Mouse (Mus musculus) CH12.LX (cell line): ENCODE results near the gene Slc30a6. TPM values are rescaled to one million over a fixed set of nuclear protein-coding genes. Genes with fewer than 3 reads are reported as not detected.

ENCODE experiments used
- DNase-seq: peaks from one replicate; pipeline ENCODE4 v3.0.0-alpha.2; 2013; ENCODE audit errors: extremely low read depth
- H3K27ac ChIP-seq: 2 replicates; pipeline ENCODE4 v1.5.1; 2012; ENCODE audit warnings: low read depth, mild to moderate bottlenecking, control low read depth, moderate library complexity; ENCODE audit not compliant: insufficient read depth
- H3K27me3 ChIP-seq: replicated peaks from 2 replicates; pipeline ENCODE3; 2012; ENCODE audit warnings: inconsistent platforms
- H3K36me3 ChIP-seq, 2 experiments: replicated peaks in 1 of 2; 2 replicates each; pipeline versions ENCODE3 to v1.6.1; 2012; ENCODE audit warnings: inconsistent platforms in 1 of 2, low read length in 1 of 2, mild to moderate bottlenecking in 1 of 2, mixed read lengths in 1 of 2, moderate library complexity in 1 of 2; ENCODE audit not compliant: control insufficient read depth in 1 of 2, insufficient read depth in 1 of 2
- H3K4me1 ChIP-seq, 2 experiments: 2 replicates each; pipeline ENCODE4 v1.6.1; 2012; ENCODE audit warnings: inconsistent platforms in 1 of 2, moderate library complexity in 1 of 2; ENCODE audit not compliant: insufficient read depth in 2 of 2, control insufficient read depth in 1 of 2
- H3K4me2 ChIP-seq: 2 replicates; pipeline ENCODE4 v1.6.1; 2012; ENCODE audit warnings: low read depth, mild to moderate bottlenecking, control low read depth; ENCODE audit not compliant: poor library complexity, insufficient read depth, severe bottlenecking
- H3K4me3 ChIP-seq, 3 experiments: fragments of 150-350 bp in 1 of 3; sonication (generic) in 1 of 3; replicated peaks in 1 of 3; 2 replicates each; pipeline versions ENCODE3 to v1.5.1; 2011 to 2012; ENCODE audit warnings: low read depth in 2 of 3, low read length in 2 of 3, mild to moderate bottlenecking in 2 of 3, moderate library complexity in 2 of 3, control low read depth in 1 of 3, improper control_type of control experiment in 1 of 3, inconsistent platforms in 1 of 3, mixed read lengths in 1 of 3; ENCODE audit not compliant: poor library complexity in 1 of 3
- H3K79me2 ChIP-seq: replicated peaks from 2 replicates; pipeline ENCODE4 v1.6.1; 2012; ENCODE audit warnings: mild to moderate bottlenecking, moderate library complexity; ENCODE audit not compliant: control insufficient read depth, poor library complexity, insufficient read depth, severe bottlenecking; ENCODE audit errors: extremely low read depth
- H3K9ac ChIP-seq: 2 replicates; pipeline ENCODE4 v1.6.1; 2012; ENCODE audit warnings: low read depth, mild to moderate bottlenecking, control low read depth, moderate library complexity; ENCODE audit not compliant: insufficient read depth
- H3K9me3 ChIP-seq: replicated peaks from 2 replicates; pipeline ENCODE3; 2012; ENCODE audit warnings: low read length, inconsistent platforms, mixed read lengths
- BHLHE40 ChIP-seq: IDR thresholded peaks from 2 replicates; pipeline ENCODE4 v1.6.1; 2011; ENCODE audit warnings: mild to moderate bottlenecking, low read depth, low read length, improper control_type of control experiment
- CTCF ChIP-seq, 2 experiments: IDR thresholded peaks in 1 of 2; conservative IDR thresholded peaks in 1 of 2; 2 replicates each; pipeline ENCODE4 v1.5.1; 2011 to 2012; ENCODE audit warnings: low read depth in 2 of 2, low read length in 2 of 2, improper control_type of control experiment in 1 of 2, inconsistent platforms in 1 of 2, mild to moderate bottlenecking in 1 of 2, moderate library complexity in 1 of 2
- EP300 ChIP-seq: IDR thresholded peaks from 2 replicates; pipeline ENCODE4 v1.6.1; 2011; ENCODE audit warnings: low read length, improper control_type of control experiment
- ETS1 ChIP-seq: conservative IDR thresholded peaks from 2 replicates; pipeline ENCODE4 v1.6.1; 2012; ENCODE audit warnings: low read depth, mild to moderate bottlenecking, inconsistent platforms, low read length, improper control_type of control experiment, moderate library complexity
- GABPA ChIP-seq: IDR thresholded peaks from 2 replicates; pipeline ENCODE4 v1.6.1; 2012; ENCODE audit warnings: low read depth, low read length, improper control_type of control experiment, inconsistent platforms; ENCODE audit not compliant: insufficient replicate concordance
- JUND ChIP-seq: conservative IDR thresholded peaks from 2 replicates; pipeline ENCODE4 v1.6.1; 2011; ENCODE audit warnings: low read depth, low read length, improper control_type of control experiment
- MAFK ChIP-seq: IDR thresholded peaks from 2 replicates; pipeline ENCODE4 v1.6.1; 2011; ENCODE audit warnings: low read length, improper control_type of control experiment; ENCODE audit not compliant: insufficient replicate concordance
- MAX ChIP-seq: IDR thresholded peaks from 2 replicates; pipeline ENCODE4 v1.6.1; 2011; ENCODE audit warnings: low read length, improper control_type of control experiment
- MEF2A ChIP-seq: IDR thresholded peaks from 2 replicates; pipeline ENCODE4 v1.6.1; 2014; ENCODE audit warnings: low read depth, mild to moderate bottlenecking, inconsistent platforms, low read length, improper control_type of control experiment, borderline replicate concordance
- PAX5 ChIP-seq: IDR thresholded peaks from 2 replicates; pipeline ENCODE4 v1.6.1; 2012; ENCODE audit warnings: low read length, inconsistent platforms, mixed read lengths
- POLR2A ChIP-seq: IDR thresholded peaks from 2 replicates; pipeline ENCODE4 v1.6.1; 2011; ENCODE audit warnings: low read depth, mild to moderate bottlenecking, improper control_type of control experiment, low read length
- POLR2AphosphoS2 ChIP-seq: IDR thresholded peaks from 2 replicates; pipeline ENCODE4 v1.6.1; 2011; ENCODE audit warnings: low read depth, low read length, improper control_type of control experiment
- RAD21 ChIP-seq: IDR thresholded peaks from 2 replicates; pipeline ENCODE4 v1.6.1; 2011; ENCODE audit warnings: low read depth, mild to moderate bottlenecking, low read length, improper control_type of control experiment, moderate library complexity
- RCOR1 ChIP-seq: conservative IDR thresholded peaks from 2 replicates; pipeline ENCODE4 v1.6.1; 2012; ENCODE audit warnings: low read depth, mild to moderate bottlenecking, inconsistent platforms, low read length, improper control_type of control experiment
- SIN3A ChIP-seq: IDR thresholded peaks from 2 replicates; pipeline ENCODE4 v1.6.1; 2012; ENCODE audit warnings: low read length, improper control_type of control experiment, inconsistent platforms
- SMC3 ChIP-seq: IDR thresholded peaks from 2 replicates; pipeline ENCODE4 v1.6.1; 2011; ENCODE audit warnings: low read depth, low read length, improper control_type of control experiment
- TCF12 ChIP-seq: IDR thresholded peaks from 2 replicates; pipeline ENCODE4 v1.6.1; 2014; ENCODE audit warnings: low read depth, mild to moderate bottlenecking, inconsistent platforms, low read length, improper control_type of control experiment
- USF1 ChIP-seq: IDR thresholded peaks from 2 replicates; pipeline ENCODE4 v1.6.1; 2014; ENCODE audit warnings: low read depth, mild to moderate bottlenecking, inconsistent platforms, low read length, improper control_type of control experiment
- USF2 ChIP-seq: conservative IDR thresholded peaks from 2 replicates; pipeline ENCODE4 v1.6.1; 2011; ENCODE audit warnings: low read depth, low read length, improper control_type of control experiment
- ZC3H11A ChIP-seq: IDR thresholded peaks from 2 replicates; pipeline ENCODE4 v1.6.1; 2012; ENCODE audit warnings: low read depth, mild to moderate bottlenecking, inconsistent platforms, low read length, improper control_type of control experiment
- ZNF384 ChIP-seq: IDR thresholded peaks from 2 replicates; pipeline ENCODE4 v1.6.1; 2012; ENCODE audit warnings: low read depth, low read length, improper control_type of control experiment, inconsistent platforms
- dilution Hi-C: fragments of 300-500 bp; cut with MboI; formaldehyde crosslinking; loops from 2 replicates; pipeline ENCODE4 v1.14.3; 2020; ENCODE audit warnings: low sequenced_read_pairs; ENCODE audit not compliant: extremely low pct_unique_long_range_greater_than_20kb, extremely low pct_ligation_motif_present
- in situ Hi-C: fragments of 300-500 bp; cut with MboI; formaldehyde crosslinking; loops from 3 replicates; pipeline ENCODE4 v1.14.3; 2019; ENCODE audit warnings: low sequenced_read_pairs, low pct_ligation_motif_present, low pct_unique_long_range_greater_than_20kb, mixed read lengths
- polyA plus RNA-seq: library from polyadenylated mRNA; unstranded; fragments of >175 nt; gene quantifications from 2 replicates; pipeline ENCODE4 v1.2.1, GENCODE M21; 2012; ENCODE audit warnings: low read depth; ENCODE audit not compliant: insufficient read length
- total RNA-seq, 2 experiments: library from RNA; depleted of rRNA; stranded (reverse); fragments of 300-350 nt in 1 of 2; fragments of >200 nt in 1 of 2; gene quantifications; 2 replicates each; pipeline ENCODE4 v1.2.3; 2012 to 2014

Gene Slc30a6
- total and polyA plus RNA-seq, 3 experiments: 16.8 to 27.2 (median 19.7) TPM

DNA sequence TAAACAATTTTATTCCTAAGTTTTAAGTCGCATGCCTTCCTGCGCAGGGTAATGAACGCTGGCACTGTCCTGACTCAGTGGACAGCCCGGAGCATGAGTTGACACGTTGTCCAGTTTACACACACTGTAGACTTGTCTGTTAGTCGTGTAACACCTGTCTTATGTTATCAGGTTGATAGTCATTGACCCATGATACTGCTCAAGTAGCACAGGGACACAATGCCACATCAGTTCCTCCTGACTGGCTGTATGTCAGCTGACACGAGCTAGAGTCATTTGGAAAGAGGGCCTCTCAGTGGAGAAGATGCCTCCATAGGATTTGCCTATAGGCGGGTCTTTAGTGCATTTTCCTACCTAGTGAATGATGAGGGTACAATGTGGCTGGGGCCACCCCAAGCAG is 11.1 kb downstream of the Slc30a6 start:
- no peak overlapping the region for H3K9ac ChIP-seq
- DNase-seq: peak; percentile 12
- H3K36me3 ChIP-seq: peaks cover 53 to 76% of the 10 kb centered on the region in 2 experiments
- H3K4me2 ChIP-seq: no peak overlapping the region
- dilution Hi-C loops (no loop called here), in situ Hi-C loops (no loop called here)
- no peaks in the 10 kb centered on the region for H3K27me3 ChIP-seq
- H3K9me3 ChIP-seq: no peaks in the 10 kb centered on the region
- H3K4me1 ChIP-seq: peaks cover 0 to 7% of the 10 kb centered on the region in 2 experiments; a peak in 2 of 4 replicates
- no peak overlapping the region for H3K4me3 ChIP-seq
- no peak overlapping the region for H3K27ac ChIP-seq
- H3K79me2 ChIP-seq: no peaks in the 10 kb centered on the region
- no peak for TF ChIP-seq POLR2A
- no peak for TF ChIP-seq GABPA

DNA sequence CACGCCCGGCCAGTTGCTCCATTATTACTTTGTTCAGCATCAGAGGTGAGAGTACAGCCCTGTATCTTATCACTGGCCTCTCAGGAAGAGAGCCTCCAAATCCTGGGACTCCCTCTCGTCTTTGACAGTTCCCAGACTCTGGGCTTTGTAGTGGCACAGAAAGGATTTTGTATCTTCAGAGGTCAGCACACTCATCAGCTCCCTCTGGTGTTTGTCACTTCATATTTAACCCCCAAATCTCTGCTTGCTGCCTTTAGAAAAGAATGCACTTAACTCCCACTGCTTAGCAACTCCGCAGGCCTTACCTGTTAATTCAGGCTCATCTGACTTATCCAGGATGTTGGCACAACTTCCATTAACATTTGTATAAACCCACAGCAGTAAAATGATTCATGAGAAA is 14.3 kb downstream of the Slc30a6 start:
- in situ Hi-C loops (no loop called here), dilution Hi-C loops (no loop called here)
- no peak for DNase-seq

GRCm38 (mm10) chr17:74413324-74413723 is 17.9 kb downstream of the Slc30a6 start:
- no peaks in the 10 kb centered on the region for H3K79me2 ChIP-seq
- in situ Hi-C loops (no loop called here), dilution Hi-C loops (no loop called here)
- no peak overlapping the region for H3K4me3 ChIP-seq
- H3K27ac ChIP-seq: no peak overlapping the region
- DNase-seq: no peak
- no peaks in the 10 kb centered on the region for H3K27me3 ChIP-seq
- peaks cover 3 to 29% of the 10 kb centered on the region in 2 experiments; a peak in 3 of 4 replicates for H3K4me1 ChIP-seq
- TF ChIP-seq MEF2A: no peak
- no peak for TF ChIP-seq MAX
- no peak for TF ChIP-seq SMC3
- TF ChIP-seq USF1: peak; percentile 45
- TF ChIP-seq EP300: no peak
- TF ChIP-seq USF2: peak; percentile 76
- no peak for TF ChIP-seq JUND
- TF ChIP-seq ZNF384: no peak
- TF ChIP-seq TCF12: no peak
- TF ChIP-seq PAX5: no peak
- no peak for TF ChIP-seq ETS1
- TF ChIP-seq ZC3H11A: no peak
- TF ChIP-seq RCOR1: no peak
- TF ChIP-seq BHLHE40: no peak
- TF ChIP-seq SIN3A: no peak
- H3K36me3 ChIP-seq: peaks cover 46 to 81% of the 10 kb centered on the region in 2 experiments
- H3K4me2 ChIP-seq: no peak overlapping the region
- no peaks in the 10 kb centered on the region for H3K9me3 ChIP-seq
- H3K9ac ChIP-seq: no peak overlapping the region

More for the DNA sequence above, 14.3 kb downstream of the Slc30a6 start:
- H3K9me3 ChIP-seq: no peaks in the 10 kb centered on the region
- peaks cover 0 to 20% of the 10 kb centered on the region in 2 experiments; a peak in 2 of 4 replicates for H3K4me1 ChIP-seq
- no peaks in the 10 kb centered on the region for H3K27me3 ChIP-seq
- H3K27ac ChIP-seq: no peak overlapping the region
- no peak for TF ChIP-seq MAFK
- no peak for TF ChIP-seq POLR2AphosphoS2
- TF ChIP-seq SMC3: peak; percentile 52
- TF ChIP-seq CTCF (conservative IDR thresholded peaks at IDR 0.05 in 1 of 2, IDR thresholded peaks at IDR 0.05 in 1 of 2; ENCODE audit: low read depth in 2 of 2, low read length in 2 of 2): peak in 1 of 2 experiments; percentile 57; a peak in 2 of 4 replicates
- TF ChIP-seq RAD21: peak; percentile 20
- H3K79me2 ChIP-seq: no peaks in the 10 kb centered on the region
- H3K4me2 ChIP-seq: no peak overlapping the region
- H3K9ac ChIP-seq: no peak overlapping the region
- H3K36me3 ChIP-seq: peaks cover 51 to 75% of the 10 kb centered on the region in 2 experiments
- no peak overlapping the region for H3K4me3 ChIP-seq
